Mouse (Mus musculus) small intestine, adult 2 months (tissue): ENCODE measurements around the gene 5730455P16Rik.

Experiments
- CTCF ChIP-seq: fragments of 200-500 bp; IDR thresholded peaks from 2 replicates; pipeline ENCODE4 v1.5.1; 2012; ENCODE audit warnings: low read depth, mild to moderate bottlenecking, control low read depth, inconsistent platforms, low read length, moderate library complexity, mixed read lengths; ENCODE audit not compliant: insufficient replicate concordance, insufficient read length; ENCODE audit errors: extremely low read depth
- POLR2A ChIP-seq: fragments of 200-500 bp; IDR thresholded peaks from 2 replicates; pipeline ENCODE4 v1.6.1; 2012; ENCODE audit warnings: low read depth, mild to moderate bottlenecking, control low read depth, inconsistent platforms, low read length, moderate library complexity

DNA sequence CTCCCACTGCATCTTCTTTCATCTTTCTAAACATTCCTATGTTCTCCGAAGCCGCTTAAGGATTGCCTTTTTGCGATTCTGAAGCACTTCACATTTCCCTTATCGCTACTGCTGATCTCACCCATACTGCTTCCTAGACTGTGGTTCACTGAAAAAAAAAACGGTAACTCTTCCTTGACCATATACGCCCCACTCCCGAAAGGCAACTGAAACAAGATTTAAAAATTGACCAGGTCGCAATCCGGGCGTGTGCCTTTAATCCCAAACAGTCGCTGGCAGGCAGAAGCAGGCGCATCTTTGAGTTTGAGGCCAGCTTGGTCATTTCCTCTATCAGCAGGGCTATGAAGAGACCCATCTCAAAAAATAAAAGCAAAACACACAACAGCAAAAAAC, 4.8 kb upstream of the 5730455P16Rik start:
- no peak for TF ChIP-seq POLR2A
- no peak for TF ChIP-seq CTCF
